Mouse (Mus musculus): ENCODE measurements around the gene Cars.

Gene Cars

DNA sequence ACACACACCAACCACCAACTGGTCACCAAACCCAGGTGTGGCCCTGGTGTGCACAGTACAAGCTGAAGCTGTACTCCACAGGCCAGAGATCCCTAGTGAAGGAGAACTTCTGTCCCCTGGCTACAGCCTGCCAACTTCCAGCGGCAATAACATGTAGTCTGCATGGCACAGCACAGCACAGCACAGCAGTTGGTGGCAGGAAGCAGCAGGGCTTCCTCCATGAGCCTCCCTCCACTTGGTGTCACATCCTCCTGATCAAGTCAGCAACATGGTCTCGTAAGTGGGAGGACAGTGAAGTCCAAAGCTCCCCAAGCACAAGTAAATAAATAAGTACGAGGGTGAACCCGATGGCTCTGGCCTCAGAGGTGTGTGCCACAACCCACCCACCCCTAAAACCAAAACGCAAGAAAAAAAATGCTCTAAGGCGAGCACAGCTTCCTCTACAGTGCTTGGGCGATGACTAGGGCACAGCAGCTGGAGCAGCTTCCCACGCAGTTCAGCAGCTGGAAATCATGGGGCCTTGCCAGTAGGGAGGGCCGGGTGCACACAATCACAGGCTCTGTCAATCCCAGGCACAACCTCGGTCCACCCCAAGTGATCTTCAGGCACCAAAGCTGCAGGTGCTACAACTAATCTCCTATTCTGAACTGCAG lies 86.0 kb downstream of the Cars start:
- TF ChIP-seq POU5F1 (IDR thresholded peaks at IDR 0.05; ENCODE audit: borderline replicate concordance, low read length) (no peak), NANOG (IDR thresholded peaks at IDR 0.05; ENCODE audit: borderline replicate concordance, low read length) (no peak), CTCF (conservative IDR thresholded peaks at IDR 0.05; ENCODE audit: low read length) (no peak)
- Histone ChIP-seq H3K27me3 (ENCODE audit: insufficient read depth, low read length) (no peaks in the 10 kb centered on the region), H3K4me3 (replicated peaks; ENCODE audit: low read length) (no peak overlapping the region), H3K9me3 (ENCODE audit: low read length) (no peaks in the 10 kb centered on the region), H3K4me1 (replicated peaks; ENCODE audit: low read depth, low read length) (0 out of 2 replicates have a peak, but pooled peaks cover 12% of the 10 kb centered on the region), H3K36me3 (ENCODE audit: insufficient read depth, low read length) (peaks cover 69% of the 10 kb centered on the region)

DNA sequence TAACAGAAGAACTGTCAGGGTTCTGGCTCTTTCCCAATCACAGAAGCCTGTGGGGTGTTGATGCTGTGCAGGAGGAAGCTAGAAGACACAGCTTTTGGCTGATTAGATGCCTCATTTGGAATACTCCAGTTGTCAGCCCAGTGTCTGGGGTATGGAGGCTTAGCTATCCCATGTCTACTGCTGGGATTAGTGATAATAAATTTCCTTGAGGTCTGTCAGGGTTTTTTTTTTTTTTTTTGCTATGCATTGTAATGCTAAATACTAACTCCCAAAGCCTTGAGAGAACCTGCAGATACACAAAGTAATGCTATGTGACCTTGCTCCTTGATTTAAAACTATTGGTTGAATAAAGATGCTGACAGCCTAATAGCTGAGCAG lies 88.6 kb downstream of the Cars start:
- Histone ChIP-seq H3K4me1 (replicated peaks; ENCODE audit: low read depth, low read length) (peaks cover 15% of the 10 kb centered on the region), H3K27me3 (ENCODE audit: insufficient read depth, low read length) (peaks cover 10% of the 10 kb centered on the region; the same call in 1 of the 2 replicates), H3K36me3 (ENCODE audit: insufficient read depth, low read length) (peaks cover 43% of the 10 kb centered on the region), H3K4me3 (replicated peaks; ENCODE audit: low read length) (no peak overlapping the region), H3K9me3 (ENCODE audit: low read length) (no peaks in the 10 kb centered on the region)
- TF ChIP-seq CTCF (conservative IDR thresholded peaks at IDR 0.05; ENCODE audit: low read length), result no peak
- TF ChIP-seq NANOG (IDR thresholded peaks at IDR 0.05; ENCODE audit: borderline replicate concordance, low read length), result no peak
- TF ChIP-seq POU5F1 (IDR thresholded peaks at IDR 0.05; ENCODE audit: borderline replicate concordance, low read length), result no peak

- peaks cover 19% of the 10 kb centered on the region for H3K4me1 ChIP-seq (replicated peaks; ENCODE audit: low read depth, low read length)
- TF ChIP-seq CTCF (conservative IDR thresholded peaks at IDR 0.05; ENCODE audit: low read length) (no peak), POU5F1 (IDR thresholded peaks at IDR 0.05; ENCODE audit: borderline replicate concordance, low read length) (no peak), NANOG (IDR thresholded peaks at IDR 0.05; ENCODE audit: borderline replicate concordance, low read length) (no peak)
- no peak overlapping the region for H3K4me3 ChIP-seq (replicated peaks; ENCODE audit: low read length)
- peaks cover 38% of the 10 kb centered on the region for H3K36me3 ChIP-seq (ENCODE audit: insufficient read depth, low read length)
- peaks cover 10% of the 10 kb centered on the region; the same call in 1 of the 2 replicates for H3K27me3 ChIP-seq (ENCODE audit: insufficient read depth, low read length)
- no peaks in the 10 kb centered on the region for H3K9me3 ChIP-seq (ENCODE audit: low read length)
These were observed 89.1 kb downstream of the Cars start for GRCm38 (mm10) chr7:143510593-143511334.

DNA sequence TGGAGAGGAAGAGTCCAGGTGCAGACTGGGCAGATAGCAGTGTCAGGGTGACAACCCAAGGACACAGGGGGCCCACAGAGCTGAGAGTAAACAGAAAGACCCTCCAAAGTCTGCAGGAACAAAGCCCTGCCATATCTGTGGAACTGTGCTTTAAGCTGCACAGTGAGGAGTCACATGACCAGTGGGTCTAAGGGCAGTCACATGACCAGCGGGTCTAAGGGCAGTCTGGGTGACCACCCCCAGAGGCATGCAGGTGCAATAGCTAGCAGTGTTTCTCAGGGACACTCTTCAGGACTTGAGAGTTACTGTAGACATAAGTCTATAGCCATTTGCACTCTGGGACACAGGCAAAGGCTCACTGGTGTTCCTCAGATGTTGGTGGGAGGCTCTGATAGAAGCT lies 90.3 kb downstream of the Cars start:
- Histone ChIP-seq H3K9me3 (ENCODE audit: low read length) (no peaks in the 10 kb centered on the region), H3K4me3 (replicated peaks; ENCODE audit: low read length) (no peak overlapping the region), H3K36me3 (ENCODE audit: insufficient read depth, low read length) (peaks cover 26% of the 10 kb centered on the region), H3K27me3 (ENCODE audit: insufficient read depth, low read length) (peaks cover 15% of the 10 kb centered on the region; the same call in 1 of the 2 replicates), H3K4me1 (replicated peaks; ENCODE audit: low read depth, low read length) (peaks cover 28% of the 10 kb centered on the region)
- TF ChIP-seq POU5F1 (IDR thresholded peaks at IDR 0.05; ENCODE audit: borderline replicate concordance, low read length), result no peak
- TF ChIP-seq CTCF (conservative IDR thresholded peaks at IDR 0.05; ENCODE audit: low read length), result no peak
- no peak for TF ChIP-seq NANOG (IDR thresholded peaks at IDR 0.05; ENCODE audit: borderline replicate concordance, low read length)

Measured in E14TG2a.4 (cell line).